10 mouse cellular contexts compared by ENCODE assay signal in the genomic region with DNA sequence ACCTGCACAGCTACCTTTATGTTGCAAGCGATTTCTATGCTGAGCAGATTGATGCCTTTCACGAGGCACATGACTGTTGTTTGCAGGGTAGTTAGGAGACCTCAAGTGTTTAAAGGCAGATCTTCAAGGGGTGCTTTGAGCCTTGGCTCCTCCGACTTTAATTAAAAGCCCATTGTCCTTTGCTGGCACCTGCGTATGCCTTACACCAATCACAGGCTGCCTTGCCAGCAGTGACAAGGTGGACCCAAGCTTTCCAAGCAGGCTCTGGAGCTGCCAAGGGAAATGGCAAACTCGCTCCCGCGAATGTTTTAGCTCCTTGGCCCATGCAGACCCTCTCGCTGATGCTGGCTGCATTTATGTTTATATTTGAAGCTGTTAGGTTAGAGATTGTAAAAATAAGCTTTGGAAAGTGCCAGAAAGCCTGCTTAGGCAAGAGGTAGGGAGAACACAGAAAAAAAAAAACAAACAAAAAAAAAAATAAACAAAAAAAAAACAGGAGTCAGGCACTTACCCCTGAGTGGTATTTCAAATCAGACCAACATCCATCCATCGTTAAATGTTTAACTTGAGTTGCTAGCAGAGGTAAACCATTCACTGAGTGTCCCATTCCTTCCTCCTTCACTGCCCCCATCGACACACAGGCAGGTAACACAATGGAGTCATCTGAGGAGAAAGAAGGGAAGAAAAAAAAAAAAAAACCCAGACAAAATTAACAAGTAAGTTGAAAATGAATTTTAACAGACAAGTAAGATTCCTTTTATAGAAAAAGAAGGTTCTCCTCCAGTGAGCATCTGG.
DNase-seq lines count a peak whose midpoint lies in the region; ATAC-seq and TF ChIP-seq lines count a peak whose summit lies in the region.
"Had no signal": no experiment of that assay in that cellular context is flagged by ENCODE, and none has a peak within 500 bp of the region (broad histone marks: within the 10 kb centered on the region; RNA-seq: fewer than 3 reads in every experiment).

No protein-coding gene starts in this region.

- H3K9ac ChIP-seq in midbrain, embryonic 15.5 days, result no peak overlapping the region

- H3K4me2 ChIP-seq in midbrain, embryonic 15.5 days, result no peak overlapping the region

- peaks cover 7% of the 10 kb centered on the region for H3K27me3 ChIP-seq in hindbrain, embryonic 10.5 days (ENCODE audit: insufficient read depth, poor library complexity, severe bottlenecking)
- H3K27me3 ChIP-seq in midbrain, embryonic 15.5 days (replicated peaks), result no peaks in the 10 kb centered on the region

- H3K36me3 ChIP-seq in hindbrain, embryonic 10.5 days, result no peaks in the 10 kb centered on the region
- no peaks in the 10 kb centered on the region for H3K36me3 ChIP-seq in midbrain, embryonic 15.5 days (replicated peaks)

- 36% methylated on average over 10 of the region's 10 CpGs for WGBS in hindbrain, embryonic 10.5 days
- WGBS in midbrain, embryonic 15.5 days, result 21% methylated on average over 10 of the region's 10 CpGs

- H3K4me3 ChIP-seq in layer of hippocampus, adult 2 months, result peak overlapping the region; percentile 12; the same call in 1 of the 2 replicates
- no peak overlapping the region for H3K4me3 ChIP-seq in hindbrain, embryonic 10.5 days
- H3K4me3 ChIP-seq in midbrain, embryonic 15.5 days, result no peak overlapping the region

- ATAC-seq in midbrain, embryonic 15.5 days (replicated peaks), result peak; percentile 61
- ATAC-seq: CD4-positive, CD25-positive, alpha-beta regulatory T cell, adult 4 months had no signal

- TF ChIP-seq CTCF in layer of hippocampus, adult 2 months (conservative IDR thresholded peaks at IDR 0.05), result no peak

- no peak for DNase-seq in layer of hippocampus, adult 2 months (ENCODE audit: low spot score in 2 of 2)
- DNase-seq in layer of hippocampus, adult 9-10 months (ENCODE audit: low spot score), result no peak
- DNase-seq in hindbrain, embryonic 10.5 days (ENCODE audit: low spot score), result no peak
- peak; percentile 53 to 55 for DNase-seq in kidney, postnatal 36 days
- no peak for DNase-seq in ovary, postnatal 10 days (ENCODE audit: low spot score)
- no peak for DNase-seq in gastrocnemius, postnatal 14 days
- no peak for DNase-seq in ovary, postnatal 36 days (ENCODE audit: low spot score)
- DNase-seq: cerebellum, adult 2 months had no signal

- peaks cover 22% of the 10 kb centered on the region for H3K4me1 ChIP-seq in hindbrain, embryonic 10.5 days (replicated peaks)
- H3K4me1 ChIP-seq in midbrain, embryonic 15.5 days, result peaks cover 23% of the 10 kb centered on the region

- intact Hi-C loops in gastrocnemius, postnatal 14 days (cut with DNase I; ENCODE audit: low total_unique reads), result no loop called here

- H3K9me3 ChIP-seq in hindbrain, embryonic 10.5 days, result no peaks in the 10 kb centered on the region
- no peaks in the 10 kb centered on the region for H3K9me3 ChIP-seq in midbrain, embryonic 15.5 days

- H3K27ac ChIP-seq in layer of hippocampus, adult 2 months, result peak overlapping the region; percentile 83
- peak overlapping the region; percentile 47 for H3K27ac ChIP-seq in hindbrain, embryonic 10.5 days
- peak overlapping the region; percentile 83 for H3K27ac ChIP-seq in midbrain, embryonic 15.5 days

Comparison
In these comparisons a context has a peak if more than half of its experiments do, and no peak if none do; other contexts are left out.
1. DNase-seq: peak in kidney, postnatal 36 days (2 of 2); none in layer of hippocampus, adult 2 months (0 of 2), layer of hippocampus, adult 9-10 months (single experiment), hindbrain, embryonic 10.5 days (single experiment), ovary, postnatal 10 days (single experiment), gastrocnemius, postnatal 14 days (single experiment) and ovary, postnatal 36 days (single experiment).
2. Peak in every context shown above with its lines, with median percentiles within 50 percentile points of each other: H3K27ac ChIP-seq.